17 mouse cellular contexts compared by ENCODE assay signal in genomic region chr1:143207399-143208065, GRCm38 (mm10).
"Had no signal": no experiment of that assay in that cellular context is flagged by ENCODE, and none has a peak within 500 bp of the region (broad histone marks: within the 10 kb centered on the region; RNA-seq: fewer than 3 reads in every experiment).

No protein-coding gene starts in this region.

- H3K9ac ChIP-seq: limb, embryonic 13.5 days; liver, embryonic 15.5 days; lung, embryonic 14.5 days; midbrain, embryonic 15.5 days; neural tube, embryonic 12.5 days had no signal

- H3K9me3 ChIP-seq: limb, embryonic 13.5 days; liver, embryonic 15.5 days; megakaryocyte, embryonic 14.5 days; midbrain, embryonic 15.5 days; neural tube, embryonic 12.5 days had no signal

- H3K4me2 ChIP-seq: limb, embryonic 13.5 days; liver, embryonic 11.5 days; liver, embryonic 15.5 days; lung, embryonic 14.5 days; midbrain, embryonic 11.5 days; midbrain, embryonic 15.5 days; neural tube, embryonic 12.5 days had no signal

- H3K27ac ChIP-seq: limb, embryonic 13.5 days; liver, embryonic 15.5 days; macrophage; midbrain, embryonic 15.5 days; neural tube, embryonic 12.5 days had no signal

- H3K4me1 ChIP-seq: limb, embryonic 13.5 days; liver, embryonic 15.5 days; megakaryocyte, embryonic 14.5 days; midbrain, embryonic 15.5 days; neural tube, embryonic 12.5 days had no signal

- H3K27me3 ChIP-seq: limb, embryonic 13.5 days; liver, embryonic 15.5 days; megakaryocyte, embryonic 14.5 days; midbrain, embryonic 15.5 days; neural tube, embryonic 12.5 days had no signal

- ATAC-seq: midbrain, embryonic 15.5 days had no signal

- H3K36me3 ChIP-seq: limb, embryonic 13.5 days; liver, embryonic 15.5 days; midbrain, embryonic 15.5 days; neural tube, embryonic 12.5 days had no signal

- DNase-seq: kidney, adult 11 months; kidney, postnatal 10 days; layer of hippocampus, postnatal 36 days; lung, embryonic 14.5 days; lung, postnatal 10 days; right cerebral cortex, postnatal 4 days; spleen, adult 18-20 months; thymus, adult 18-20 months; thymus, postnatal 14 days had no signal

- H3K4me3 ChIP-seq: limb, embryonic 13.5 days; liver, embryonic 15.5 days; megakaryocyte, embryonic 14.5 days; midbrain, embryonic 15.5 days; neural tube, embryonic 12.5 days had no signal
